Mouse (Mus musculus): ENCODE results near the gene Nop56. TPM values are rescaled to one million over a fixed set of nuclear protein-coding genes. Genes with fewer than 3 reads are reported as not detected.

Nop56 gene
- polyA plus RNA-seq, 1 experiment, result 6.4 TPM

DNA sequence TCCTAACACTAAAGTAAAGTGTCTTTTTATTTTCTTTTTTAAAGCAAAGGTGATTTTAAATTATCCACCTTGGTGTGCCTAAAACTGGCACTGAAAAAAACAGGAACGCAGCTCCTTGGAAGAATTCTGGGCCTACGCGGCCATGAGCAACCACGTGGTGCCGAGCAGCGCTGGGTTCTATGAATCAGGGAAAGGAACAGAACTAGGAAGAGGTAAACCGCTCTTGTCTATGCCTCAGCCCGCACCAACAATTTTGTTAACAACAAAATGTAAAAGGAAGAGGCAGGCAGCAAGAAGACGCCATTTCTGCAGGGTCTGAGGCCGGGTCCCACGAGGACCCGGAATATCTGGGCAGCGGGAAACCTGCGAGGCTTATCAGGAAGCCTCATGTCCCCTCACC is 498 bp upstream of the Nop56 start:
- H3K27me3 ChIP-seq (ENCODE audit: control insufficient read depth), result no peaks in the 10 kb centered on the region
- peaks cover 39% of the 10 kb centered on the region for H3K36me3 ChIP-seq (ENCODE audit: control insufficient read depth)
- peaks cover 46% of the 10 kb centered on the region for H3K4me1 ChIP-seq (ENCODE audit: control insufficient read depth)
- H3K9me3 ChIP-seq (ENCODE audit: control insufficient read depth, low read length), result no peaks in the 10 kb centered on the region
- TF ChIP-seq GATA1 (IDR thresholded peaks at IDR 0.05; ENCODE audit: low read length), result no peak
- TF ChIP-seq TAL1 (IDR thresholded peaks at IDR 0.05; ENCODE audit: low read length), result no peak
- peak overlapping the region; percentile 82 for H3K4me3 ChIP-seq (replicated peaks)

DNA sequence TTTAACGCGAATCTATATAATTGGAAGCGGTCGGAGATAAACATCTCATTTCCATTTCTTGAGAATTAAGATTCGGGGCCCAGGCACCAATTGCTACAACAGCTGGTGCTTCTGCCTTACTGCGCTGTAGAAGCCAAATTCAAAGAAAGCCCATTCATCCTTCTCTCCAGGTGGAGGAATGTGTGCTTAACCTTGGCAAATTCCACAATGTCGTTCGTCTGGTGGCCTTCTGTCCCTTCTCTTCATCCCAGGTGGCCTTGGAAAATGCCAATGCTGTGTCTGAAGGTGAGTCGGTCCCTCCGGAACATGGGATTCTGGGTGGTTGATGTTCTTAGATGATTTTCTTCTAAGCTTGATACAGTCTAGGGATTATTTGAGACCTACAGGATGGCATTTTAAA is 632 bp downstream of the Nop56 start:
- H3K4me1 ChIP-seq (ENCODE audit: control insufficient read depth), result peaks cover 50% of the 10 kb centered on the region
- H3K36me3 ChIP-seq (ENCODE audit: control insufficient read depth), result peaks cover 48% of the 10 kb centered on the region
- peak overlapping the region; percentile 82 for H3K4me3 ChIP-seq (replicated peaks)
- H3K27me3 ChIP-seq (ENCODE audit: control insufficient read depth), result no peaks in the 10 kb centered on the region
- no peaks in the 10 kb centered on the region for H3K9me3 ChIP-seq (ENCODE audit: control insufficient read depth, low read length)
- TF ChIP-seq TAL1 (IDR thresholded peaks at IDR 0.05; ENCODE audit: low read length), result no peak
- no peak for TF ChIP-seq GATA1 (IDR thresholded peaks at IDR 0.05; ENCODE audit: low read length)

DNA sequence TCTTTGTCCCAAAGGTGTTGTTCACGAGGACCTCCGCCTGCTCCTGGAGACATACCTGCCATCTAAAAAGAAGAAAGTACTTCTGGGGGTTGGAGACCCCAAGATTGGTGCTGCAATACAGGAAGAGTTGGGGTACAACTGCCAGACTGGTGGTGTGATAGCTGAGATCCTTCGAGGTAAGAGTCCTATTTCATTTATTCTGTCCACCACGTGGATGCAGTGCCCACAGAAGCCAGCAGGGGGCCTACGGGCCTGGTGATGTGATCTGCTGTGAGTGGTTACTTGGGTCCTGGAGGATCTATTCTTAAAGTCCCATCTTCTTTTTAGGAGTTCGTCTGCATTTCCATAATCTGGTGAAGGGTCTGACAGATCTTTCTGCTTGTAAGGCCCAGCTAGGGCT is 1.4 kb downstream of the Nop56 start:
- Histone ChIP-seq H3K27me3 (ENCODE audit: control insufficient read depth) (no peaks in the 10 kb centered on the region), H3K4me3 (replicated peaks) (peak overlapping the region; percentile 82), H3K36me3 (ENCODE audit: control insufficient read depth) (peaks cover 56% of the 10 kb centered on the region), H3K9me3 (ENCODE audit: control insufficient read depth, low read length) (no peaks in the 10 kb centered on the region), H3K4me1 (ENCODE audit: control insufficient read depth) (peaks cover 55% of the 10 kb centered on the region)
- TF ChIP-seq GATA1 (IDR thresholded peaks at IDR 0.05; ENCODE audit: low read length) (no peak), TAL1 (IDR thresholded peaks at IDR 0.05; ENCODE audit: low read length) (no peak)

DNA sequence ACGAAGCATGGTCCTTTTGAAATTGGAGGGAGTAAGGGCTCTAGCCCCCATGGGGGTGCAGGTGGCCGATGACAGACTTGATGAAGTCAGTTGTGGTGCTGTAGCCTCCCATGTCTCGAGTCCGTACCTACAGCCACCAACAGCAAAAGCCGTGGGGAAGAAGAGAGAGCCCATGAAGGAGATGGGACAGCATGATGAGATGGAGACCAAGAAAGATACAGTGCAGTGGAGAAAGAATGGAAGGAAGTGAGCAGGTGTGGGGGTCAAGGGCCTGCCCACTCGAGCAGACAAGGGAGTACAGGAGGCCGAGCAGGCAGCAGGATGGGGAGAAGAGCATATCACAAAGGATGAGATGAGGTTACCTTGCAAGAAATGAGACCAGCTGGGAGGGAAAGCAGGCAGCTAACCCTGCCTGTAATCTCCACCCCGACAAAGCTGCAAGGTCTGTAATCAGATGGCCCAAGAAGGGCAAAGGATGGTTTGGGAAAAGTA is 5.4 kb downstream of the Nop56 start:
- no peak for TF ChIP-seq TAL1 (IDR thresholded peaks at IDR 0.05; ENCODE audit: low read length)
- no peak for TF ChIP-seq GATA1 (IDR thresholded peaks at IDR 0.05; ENCODE audit: low read length)
- no peak overlapping the region for H3K4me3 ChIP-seq (replicated peaks)

DNA sequence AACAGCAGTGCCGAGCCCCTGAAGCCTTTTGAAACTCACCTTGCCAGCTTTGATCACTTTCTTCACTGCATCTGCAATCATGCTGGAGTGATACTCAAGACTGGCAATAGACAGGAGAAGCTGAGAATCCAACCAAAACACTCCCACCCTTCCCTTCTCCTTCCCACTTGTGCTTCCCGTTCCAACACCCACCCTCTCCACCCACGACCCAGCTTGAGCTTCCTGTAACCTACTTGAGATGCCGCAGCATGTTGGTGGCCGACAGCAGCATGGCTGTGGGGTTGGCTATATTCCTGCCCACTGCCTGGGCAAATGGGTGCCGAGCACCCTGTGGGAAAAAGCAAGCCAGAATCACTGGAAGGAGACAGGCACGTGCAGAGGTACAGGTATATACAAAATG is 6.0 kb downstream of the Nop56 start:
- TF ChIP-seq GATA1 (IDR thresholded peaks at IDR 0.05; ENCODE audit: low read length) (no peak), TAL1 (IDR thresholded peaks at IDR 0.05; ENCODE audit: low read length) (no peak)
- Histone ChIP-seq H3K9me3 (ENCODE audit: control insufficient read depth, low read length) (no peaks in the 10 kb centered on the region), H3K4me1 (ENCODE audit: control insufficient read depth) (peaks cover 63% of the 10 kb centered on the region), H3K4me3 (replicated peaks) (no peak overlapping the region), H3K36me3 (ENCODE audit: control insufficient read depth) (peaks cover 75% of the 10 kb centered on the region), H3K27me3 (ENCODE audit: control insufficient read depth) (no peaks in the 10 kb centered on the region)

More for the DNA sequence above, 5.4 kb downstream of the Nop56 start:
- H3K9me3 ChIP-seq (ENCODE audit: control insufficient read depth, low read length), result no peaks in the 10 kb centered on the region
- H3K36me3 ChIP-seq (ENCODE audit: control insufficient read depth), result peaks cover 79% of the 10 kb centered on the region
- no peaks in the 10 kb centered on the region for H3K27me3 ChIP-seq (ENCODE audit: control insufficient read depth)
- peaks cover 63% of the 10 kb centered on the region for H3K4me1 ChIP-seq (ENCODE audit: control insufficient read depth)

DNA sequence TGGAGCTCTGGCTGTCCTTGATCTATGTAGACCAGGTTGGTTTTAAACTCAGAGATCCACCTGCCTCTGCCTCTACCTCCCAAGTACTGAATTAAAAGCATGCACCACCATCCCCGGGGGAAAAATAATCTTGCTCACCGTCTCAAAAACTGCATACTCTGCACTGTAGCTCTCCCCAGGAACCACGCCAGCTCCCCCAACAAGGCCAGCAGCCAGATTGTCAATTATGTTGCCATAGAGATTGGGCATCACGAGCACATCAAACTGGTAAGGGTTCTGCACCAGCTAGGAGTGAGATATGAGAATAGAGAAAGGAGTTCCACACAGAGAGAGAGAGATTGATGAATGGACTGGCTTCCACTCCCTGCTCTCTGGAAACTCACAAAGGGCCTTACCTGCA is 6.6 kb downstream of the Nop56 start:
- Histone ChIP-seq H3K4me3 (replicated peaks) (no peak overlapping the region), H3K4me1 (ENCODE audit: control insufficient read depth) (peaks cover 63% of the 10 kb centered on the region), H3K36me3 (ENCODE audit: control insufficient read depth) (peaks cover 69% of the 10 kb centered on the region), H3K9me3 (ENCODE audit: control insufficient read depth, low read length) (no peaks in the 10 kb centered on the region), H3K27me3 (ENCODE audit: control insufficient read depth) (no peaks in the 10 kb centered on the region)
- TF ChIP-seq TAL1 (IDR thresholded peaks at IDR 0.05; ENCODE audit: low read length) (no peak), GATA1 (IDR thresholded peaks at IDR 0.05; ENCODE audit: low read length) (no peak)

DNA sequence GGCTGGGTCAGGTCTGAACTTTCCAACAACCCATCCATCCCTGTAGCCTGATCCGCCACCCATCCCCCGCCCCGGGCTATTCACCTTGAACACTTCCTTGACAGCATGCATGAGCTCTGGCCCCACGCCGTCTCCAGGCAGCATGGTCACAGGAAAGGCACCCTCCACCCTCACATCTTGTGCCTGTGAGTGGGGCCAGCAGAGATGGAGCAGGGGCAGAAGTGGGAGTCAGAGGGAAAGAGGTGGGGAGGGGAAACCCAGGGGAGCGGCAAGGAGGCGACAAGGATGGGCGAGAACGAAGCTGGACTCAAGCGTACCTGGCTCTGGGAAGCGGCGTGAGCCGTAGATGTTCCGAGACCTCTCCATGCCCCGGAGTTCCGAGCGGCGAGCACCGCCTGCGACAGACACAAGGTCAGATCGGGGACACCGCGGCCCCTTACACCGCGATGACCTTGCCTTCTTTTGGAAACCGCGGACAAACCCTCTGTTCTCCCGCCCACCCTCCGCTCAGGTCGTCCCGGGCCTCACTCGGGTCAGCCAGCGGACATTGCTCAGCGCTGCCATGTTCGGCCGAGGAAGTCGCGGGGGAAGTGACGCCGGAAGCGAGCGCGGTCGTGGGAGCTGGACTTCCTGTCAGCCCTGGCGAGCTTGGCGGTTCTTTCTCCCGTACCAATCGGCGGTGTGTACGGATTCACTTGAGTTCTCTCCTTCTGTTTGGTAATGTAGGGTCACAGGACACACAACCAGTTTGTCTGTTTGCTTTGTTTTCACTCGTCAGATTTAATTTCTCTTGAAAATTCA is 9.8 kb downstream of the Nop56 start, which contains the start of gene Idh3b:
Gene Idh3b, minus strand, starts transcription at position 694 of the 801 bp plus-strand sequence.
- TF ChIP-seq TAL1 (IDR thresholded peaks at IDR 0.05; ENCODE audit: low read length) (no peak), GATA1 (IDR thresholded peaks at IDR 0.05; ENCODE audit: low read length) (no peak)
- Histone ChIP-seq H3K36me3 (ENCODE audit: control insufficient read depth) (peaks cover 39% of the 10 kb centered on the region), H3K27me3 (ENCODE audit: control insufficient read depth) (peaks cover 4% of the 10 kb centered on the region), H3K4me1 (ENCODE audit: control insufficient read depth) (peaks cover 47% of the 10 kb centered on the region), H3K9me3 (ENCODE audit: control insufficient read depth, low read length) (no peaks in the 10 kb centered on the region), H3K4me3 (replicated peaks) (peak within 1 kb of the TSS; percentile 70)

DNA sequence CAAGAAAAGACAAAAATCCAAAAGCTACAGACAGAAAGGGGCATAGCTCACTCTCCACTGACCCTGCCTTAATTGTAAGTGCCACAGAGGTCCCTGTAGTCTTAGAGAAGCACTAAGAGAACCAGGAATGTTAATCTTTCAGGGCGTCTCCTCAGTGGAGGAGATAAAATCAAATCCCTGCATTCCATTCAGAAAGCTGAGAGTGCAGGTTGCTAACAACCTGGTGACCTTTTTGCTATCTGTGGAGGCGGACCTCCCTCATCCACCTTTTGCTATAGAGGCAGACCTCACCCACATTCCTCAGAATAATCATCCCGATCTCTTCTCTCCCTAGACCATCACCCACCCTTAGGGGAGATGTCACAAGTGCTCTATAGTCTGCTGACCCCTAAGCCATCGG is 14.9 kb downstream of the Nop56 start:
- Histone ChIP-seq H3K27me3 (ENCODE audit: control insufficient read depth) (peaks cover 45% of the 10 kb centered on the region), H3K4me1 (ENCODE audit: control insufficient read depth) (peaks cover 14% of the 10 kb centered on the region), H3K4me3 (replicated peaks) (no peak overlapping the region), H3K36me3 (ENCODE audit: control insufficient read depth) (no peaks in the 10 kb centered on the region), H3K9me3 (ENCODE audit: control insufficient read depth, low read length) (no peaks in the 10 kb centered on the region)
- no peak for TF ChIP-seq TAL1 (IDR thresholded peaks at IDR 0.05; ENCODE audit: low read length)
- no peak for TF ChIP-seq GATA1 (IDR thresholded peaks at IDR 0.05; ENCODE audit: low read length)

DNA sequence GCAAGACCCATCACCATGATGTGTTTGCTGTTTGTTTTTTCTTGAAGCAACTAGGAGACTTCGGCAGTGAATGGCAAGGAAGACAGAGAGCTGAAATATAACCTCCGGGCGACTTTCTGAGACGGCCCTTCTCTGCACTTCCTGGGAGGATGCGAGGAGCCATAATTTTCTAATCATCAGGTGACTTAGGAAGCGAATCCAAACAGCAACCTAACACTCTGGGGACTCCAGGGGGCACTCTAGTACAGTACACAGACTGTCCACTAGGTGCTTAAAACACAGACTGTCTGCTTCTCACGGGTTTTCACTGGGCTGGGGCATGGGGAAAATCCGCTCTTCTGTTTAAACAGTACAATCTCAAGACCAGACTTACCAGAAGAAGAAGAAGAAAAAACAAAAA is 17.2 kb downstream of the Nop56 start:
- Histone ChIP-seq H3K36me3 (ENCODE audit: control insufficient read depth) (no peaks in the 10 kb centered on the region), H3K4me3 (replicated peaks) (no peak overlapping the region), H3K27me3 (ENCODE audit: control insufficient read depth) (peaks cover 68% of the 10 kb centered on the region), H3K4me1 (ENCODE audit: control insufficient read depth) (no peaks in the 10 kb centered on the region), H3K9me3 (ENCODE audit: control insufficient read depth, low read length) (peaks cover 6% of the 10 kb centered on the region; the same call in 1 of the 2 replicates)
- TF ChIP-seq GATA1 (IDR thresholded peaks at IDR 0.05; ENCODE audit: low read length) (no peak), TAL1 (IDR thresholded peaks at IDR 0.05; ENCODE audit: low read length) (no peak)

Measured in erythroblast, embryonic 14.5 days (primary cell).